Mouse (Mus musculus) lung, adult 2 months (tissue): ENCODE data around the gene Vapb. TPM values are rescaled to one million over a fixed set of nuclear protein-coding genes. Genes with fewer than 3 reads are reported as not detected.
"Not testable (repeated sequence)": the region's sequence is repeated elsewhere in the genome, so short reads cannot be mapped to it uniquely, and the experiment has no call there.

ENCODE experiments used
- DNase-seq: peaks from one replicate; pipeline ENCODE4 v3.0.0; 2022
- H3K4me1 ChIP-seq: fragments of 200-500 bp; 2 replicates; pipeline ENCODE4 v1.6.1; 2011; ENCODE audit warnings: low read length; ENCODE audit not compliant: control insufficient read depth, insufficient read depth
- H3K4me3 ChIP-seq: fragments of 200-500 bp; replicated peaks from 2 replicates; pipeline ENCODE3; 2011; ENCODE audit warnings: low read depth, mild to moderate bottlenecking, control low read depth, low read length; ENCODE audit errors: extremely low read depth
- CTCF ChIP-seq: fragments of 200-500 bp; IDR thresholded peaks from 2 replicates; pipeline ENCODE4 v1.5.1; 2011; ENCODE audit warnings: mild to moderate bottlenecking, low read length, control low read depth; ENCODE audit not compliant: insufficient read depth
- POLR2A ChIP-seq: fragments of 200-500 bp; IDR thresholded peaks from 2 replicates; pipeline ENCODE4 v1.6.1; 2011; ENCODE audit warnings: low read depth, mild to moderate bottlenecking, control low read depth, low read length, borderline replicate concordance; ENCODE audit errors: extremely low read depth
- WGBS: fragments of 180-500 bp; shearing (Covaris S2); methylation state at CpG from one replicate; pipeline ENCODE4 v1.1.7; 2018; 5-methylcytosine and 5-hydroxymethylcytosine counted together
- polyA plus RNA-seq: library from polyadenylated mRNA; depleted of rRNA; stranded (reverse); fragments of >200 nt; gene quantifications from 2 replicates; pipeline ENCODE4 v1.2.3, GENCODE M21; 2012

The Vapb gene
- polyA plus RNA-seq, 1 experiment = 16.8 TPM

GRCm38 (mm10) chr2:173713241-173713640 is 24.1 kb upstream of the Vapb start:
- TF ChIP-seq POLR2A (no peak), CTCF (no peak)
- H3K4me1 ChIP-seq = no peaks in the 10 kb centered on the region
- DNase-seq = no peak
- no peak overlapping the region for H3K4me3 ChIP-seq
- WGBS = 73% methylated on average over 4 of the region's 4 CpGs

- WGBS = 68% methylated on average over 8 of the region's 8 CpGs
- Histone ChIP-seq H3K4me1 (no peaks in the 10 kb centered on the region), H3K4me3 (no peak overlapping the region)
- DNase-seq = no peak
- no peak for TF ChIP-seq POLR2A
- TF ChIP-seq CTCF = no peak
These were observed 22.6 kb upstream of the Vapb start for GRCm38 (mm10) chr2:173714620-173715218.

GRCm38 (mm10) chr2:173716966-173717365 is 20.3 kb upstream of the Vapb start:
- Histone ChIP-seq H3K4me3 (no peak overlapping the region), H3K4me1 (no peaks in the 10 kb centered on the region)
- no peak for TF ChIP-seq CTCF
- TF ChIP-seq POLR2A = no peak
- no peak for DNase-seq
- 83% methylated on average over 5 of the region's 5 CpGs for WGBS

GRCm38 (mm10) chr2:173719115-173719514 is 18.2 kb upstream of the Vapb start, which contains the start of gene 1700010B08Rik:
1700010B08Rik (plus strand) TSS chr2:173719415.
- DNase-seq, H3K4me1 ChIP-seq, H3K4me3 ChIP-seq: not testable (repeated sequence)
- WGBS = 83% methylated on average over 6 of the region's 7 CpGs

GRCm38 (mm10) chr2:173722251-173722857 is 15.0 kb upstream of the Vapb start:
- TF ChIP-seq POLR2A = no peak
- no peak for TF ChIP-seq CTCF
- no peak overlapping the region for H3K4me3 ChIP-seq
- no peak for DNase-seq
- H3K4me1 ChIP-seq = no peaks in the 10 kb centered on the region
- 44% methylated on average over 11 of the region's 11 CpGs for WGBS

- WGBS = 40% methylated on average over 14 of the region's 14 CpGs
- no peak for TF ChIP-seq CTCF
- TF ChIP-seq POLR2A = no peak
- DNase-seq = no peak
- Histone ChIP-seq H3K4me3 (no peak overlapping the region), H3K4me1 (no peaks in the 10 kb centered on the region)
These were observed 12.9 kb upstream of the Vapb start for GRCm38 (mm10) chr2:173724382-173724781.

GRCm38 (mm10) chr2:173724940-173725807 is 12.1 kb upstream of the Vapb start:
- 54% methylated on average over 15 of the region's 15 CpGs for WGBS
- Histone ChIP-seq H3K4me3 (no peak overlapping the region), H3K4me1 (no peaks in the 10 kb centered on the region)
- no peak for DNase-seq
- no peak for TF ChIP-seq CTCF
- TF ChIP-seq POLR2A = no peak

GRCm38 (mm10) chr2:173725819-173726218 is 11.5 kb upstream of the Vapb start:
- TF ChIP-seq POLR2A (no peak), CTCF (no peak)
- H3K4me3 ChIP-seq = no peak overlapping the region
- H3K4me1 ChIP-seq = no peaks in the 10 kb centered on the region
- no peak for DNase-seq
- 85% methylated on average over 4 of the region's 4 CpGs for WGBS

GRCm38 (mm10) chr2:173730444-173730966 is 6.8 kb upstream of the Vapb start:
- no peak for TF ChIP-seq CTCF
- no peak for TF ChIP-seq POLR2A
- no peaks in the 10 kb centered on the region for H3K4me1 ChIP-seq
- DNase-seq = no peak
- H3K4me3 ChIP-seq = no peak overlapping the region
- 26% methylated on average over 9 of the region's 9 CpGs for WGBS

GRCm38 (mm10) chr2:173734426-173734825 is 2.9 kb upstream of the Vapb start:
- peaks cover 10% of the 10 kb centered on the region for H3K4me1 ChIP-seq
- no peak for DNase-seq
- H3K4me3 ChIP-seq = no peak overlapping the region
- TF ChIP-seq CTCF (no peak), POLR2A (no peak)
- WGBS = 71% methylated on average over 2 of the region's 2 CpGs
